Mouse (Mus musculus) macrophage (primary cell): ENCODE data around the gene Mettl23. TPM values are rescaled to one million over a fixed set of nuclear protein-coding genes. Genes with fewer than 3 reads are reported as not detected.

ENCODE experiments used
- polyA plus RNA-seq: library from polyadenylated mRNA; stranded (reverse); fragments of 250-400 nt; gene quantifications from 3 replicates; pipeline ENCODE4 v1.2.4, GENCODE M21; 2018; ENCODE audit warnings: inconsistent platforms

Gene Mettl23
- polyA plus RNA-seq, 1 experiment from 2014 or later = 12.5 TPM

Other genes with a start within 250 kb of the Mettl23 start
- 14.2 to 37.1 TPM (median 21.7 TPM) in 3 replicates for gene Rhbdf2, start 216.3 kb upstream of the Mettl23 start, polyA plus RNA-seq
- gene Prcd, start 189.7 kb upstream of the Mettl23 start, polyA plus RNA-seq = not detected in 3 replicates
- not detected in 3 replicates for gene Cygb, start 189.0 kb upstream of the Mettl23 start, polyA plus RNA-seq
- gene St6galnac1, start 67.8 kb upstream of the Mettl23 start, polyA plus RNA-seq = not detected in 3 replicates
- not detected in 3 replicates for gene Mxra7, start 15.2 kb upstream of the Mettl23 start, polyA plus RNA-seq
- gene Jmjd6, start 171 bp downstream of the Mettl23 start, polyA plus RNA-seq = 19.8 to 25.1 TPM (median 21.8 TPM) in 3 replicates
- gene Mfsd11, start 9.2 kb downstream of the Mettl23 start, polyA plus RNA-seq = 105 to 174 TPM (median 118 TPM) in 3 replicates
- 176 to 306 TPM (median 187 TPM) in 3 replicates for gene Srsf2, start 9.8 kb downstream of the Mettl23 start, polyA plus RNA-seq
- not detected in 3 replicates for gene Mgat5b, start 75.6 kb downstream of the Mettl23 start, polyA plus RNA-seq